Mouse (Mus musculus): ENCODE measurements around the gene Pom121l2.

Pom121l2 gene

DNA sequence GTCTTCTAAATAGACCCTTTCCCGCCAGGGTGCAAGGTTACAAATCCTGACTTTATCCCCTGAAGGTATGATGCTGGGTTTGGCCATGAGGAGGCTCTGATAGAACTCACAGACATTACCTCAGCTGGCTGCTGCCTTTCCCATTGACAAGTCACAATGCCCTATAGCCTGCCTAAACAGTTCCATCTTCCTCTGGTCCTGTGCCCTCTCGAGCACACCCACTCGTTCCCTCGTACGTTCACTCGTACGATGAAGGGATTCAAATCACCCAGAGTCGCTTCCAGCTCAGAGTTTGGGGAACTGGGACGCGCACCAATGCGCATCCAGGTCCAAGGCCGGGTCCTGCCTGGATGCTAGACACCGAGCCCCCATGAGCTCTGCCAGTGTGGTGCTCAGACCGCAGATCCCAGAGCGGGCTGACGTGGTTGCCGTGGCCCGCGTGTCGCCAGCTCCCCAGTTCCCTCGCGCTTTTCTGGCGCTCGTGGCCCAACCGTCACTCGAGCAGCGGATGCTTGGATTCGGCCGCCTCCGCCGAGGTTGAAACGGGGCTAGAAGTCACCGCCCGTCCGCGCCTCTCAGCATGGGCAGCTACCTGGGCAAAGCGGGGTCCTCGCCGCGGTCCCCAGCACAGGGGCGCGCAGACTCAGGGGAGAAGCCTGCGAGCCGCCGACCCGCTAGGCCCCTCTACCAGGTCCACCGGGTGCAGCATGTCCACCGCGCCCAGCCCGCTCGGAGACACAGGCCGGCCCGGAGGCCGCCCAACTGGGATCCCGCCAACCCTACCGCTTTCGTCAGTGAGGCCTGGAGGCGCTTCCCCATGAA is at the start of gene Pom121l2:
TSS of gene Pom121l2 (plus strand) at position 214 of the 822 bp plus-strand sequence.
- DNase-seq (ENCODE audit: low spot score in 2 of 2) = peak; percentile 61 to 73

DNA sequence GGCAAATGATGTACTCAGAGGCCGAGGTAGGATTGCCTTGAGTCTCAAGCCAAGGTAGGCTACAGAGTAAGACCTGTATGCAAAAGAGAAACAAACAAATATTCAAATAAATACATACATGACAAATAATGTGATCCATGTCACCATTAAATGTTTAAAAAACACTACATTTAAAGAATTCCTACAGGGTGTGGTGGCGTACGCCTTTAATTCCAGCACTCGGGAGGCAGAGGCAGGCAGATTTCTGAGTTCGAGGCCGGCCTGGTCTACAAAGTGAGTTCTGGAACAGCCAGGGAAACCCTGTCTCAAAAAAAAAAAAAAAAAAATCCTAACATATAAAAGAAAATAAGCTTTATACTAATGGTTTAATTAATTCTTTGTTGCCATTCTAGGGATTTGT is 49.3 kb upstream of the Pom121l2 start:
- DNase-seq (ENCODE audit: low spot score in 2 of 2) = no peak

DNA sequence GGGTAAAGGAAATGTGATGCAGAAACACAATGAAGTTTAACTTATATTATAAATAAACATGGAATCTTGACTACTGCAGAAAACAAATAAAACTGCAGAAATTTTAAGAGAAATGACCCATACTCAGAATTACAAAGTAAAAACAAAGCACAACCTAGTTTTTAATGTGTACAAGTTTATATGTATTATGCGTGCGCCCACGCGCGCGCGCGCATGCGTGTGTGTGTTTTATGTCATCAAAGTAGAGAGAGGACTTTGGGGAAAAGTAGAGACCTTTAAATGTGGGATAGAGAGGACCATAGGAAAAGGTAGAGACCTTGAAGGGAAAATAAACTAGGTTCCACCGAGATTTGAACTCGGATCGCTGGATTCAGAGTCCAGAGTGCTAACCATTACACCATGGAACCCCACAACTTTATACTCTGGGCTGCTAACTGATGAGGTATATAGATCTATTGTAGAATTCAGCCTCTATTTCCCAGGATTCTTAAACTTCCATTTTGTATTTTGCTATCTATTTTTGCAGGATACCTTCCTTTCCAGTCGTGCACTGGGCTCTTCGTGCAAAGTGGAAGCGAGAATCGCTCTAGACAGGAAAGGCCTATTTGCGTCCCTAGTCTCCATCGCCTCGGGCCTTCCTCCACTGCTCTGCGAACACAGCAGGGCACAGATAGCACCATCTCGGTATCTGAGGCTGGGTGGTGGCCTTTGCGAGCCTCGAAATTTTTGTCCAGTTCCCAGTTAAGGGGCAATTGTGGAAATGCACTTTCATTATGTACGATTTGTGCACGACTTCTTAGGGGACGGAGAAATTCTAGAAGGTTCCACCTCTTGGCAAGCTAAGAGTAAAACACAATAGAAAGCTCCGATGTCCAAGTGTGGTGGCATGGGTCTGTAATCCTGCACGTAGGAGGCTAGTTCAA is 47.1 kb upstream of the Pom121l2 start:
- DNase-seq (ENCODE audit: low spot score in 2 of 2) = no peak

DNA sequence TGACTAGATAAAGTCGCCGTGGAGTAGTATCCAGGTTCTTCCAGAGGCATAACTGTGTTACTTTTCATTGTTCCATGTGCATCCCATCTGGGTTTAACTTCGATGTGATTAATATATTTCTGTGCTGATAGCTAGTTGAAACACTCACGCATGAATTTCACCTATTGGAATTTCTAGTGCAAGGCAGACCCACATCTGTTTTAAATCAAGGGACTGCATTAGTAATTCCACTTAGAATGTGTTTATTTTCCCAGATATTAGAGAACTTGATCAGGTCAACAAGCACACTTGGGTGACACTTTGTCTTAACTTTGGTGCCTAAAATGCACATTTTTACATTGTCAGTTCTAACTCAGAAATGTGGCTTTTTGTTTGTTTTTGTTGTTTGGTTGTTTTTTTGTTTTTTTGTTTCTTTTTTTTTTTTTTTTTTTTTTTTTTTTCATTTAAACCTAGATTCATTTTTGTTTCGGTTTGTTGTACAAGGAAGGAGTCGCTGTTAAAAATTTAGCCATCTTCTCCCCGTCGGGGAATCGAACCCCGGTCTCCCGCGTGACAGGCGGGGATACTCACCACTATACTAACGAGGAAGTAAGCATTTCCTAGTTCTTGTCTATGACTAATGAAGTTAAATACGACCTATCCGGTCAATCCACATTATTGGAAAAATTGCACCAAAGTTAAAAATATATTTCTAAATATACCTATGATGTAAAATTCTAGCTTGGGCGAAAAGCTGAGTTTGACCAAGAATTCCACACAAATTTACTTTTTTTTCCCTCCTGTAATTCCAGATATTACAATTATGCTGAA is 45.8 kb upstream of the Pom121l2 start:
- DNase-seq (ENCODE audit: low spot score in 2 of 2) = peak in 1 of 2 experiments; percentile 44

DNA sequence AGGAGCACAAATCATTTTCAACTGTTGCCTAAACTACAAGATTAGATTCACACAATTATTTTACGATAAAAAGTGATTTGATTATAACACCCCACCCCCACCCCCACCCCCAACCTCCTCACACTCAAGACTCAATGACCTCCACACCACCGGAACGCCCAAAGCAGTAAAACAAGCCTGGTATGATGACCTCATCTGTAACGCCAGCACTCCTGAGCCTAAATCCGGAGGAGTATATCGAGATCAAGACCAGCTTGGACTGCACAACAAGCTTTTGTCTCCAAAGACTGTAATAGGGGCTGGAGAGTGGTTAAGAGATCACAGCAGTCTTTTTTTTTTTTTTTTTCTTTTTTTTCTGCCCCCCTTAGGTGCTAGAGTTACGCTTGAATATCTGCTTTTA is 45.2 kb upstream of the Pom121l2 start:
- no peak for DNase-seq (ENCODE audit: low spot score in 2 of 2)

DNA sequence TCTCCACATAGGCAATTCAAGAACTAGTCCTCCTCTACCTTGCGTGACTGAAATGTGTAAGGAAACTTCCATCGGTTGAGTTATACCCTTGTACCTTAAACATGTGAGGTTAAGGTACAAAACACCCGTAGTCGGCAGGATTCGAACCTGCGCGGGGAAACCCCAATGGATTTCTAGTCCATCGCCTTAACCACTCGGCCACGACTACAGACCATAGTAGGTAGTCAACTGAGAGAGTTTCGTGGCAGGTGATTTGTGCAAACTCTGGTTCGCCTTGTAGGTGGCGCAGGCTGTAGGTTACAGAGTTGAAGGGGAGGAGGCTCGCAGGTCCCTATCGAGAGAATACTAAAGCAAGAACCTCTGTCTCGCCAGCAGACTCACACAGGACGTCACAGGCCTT is 44.0 kb upstream of the Pom121l2 start:
- no peak for DNase-seq (ENCODE audit: low spot score in 2 of 2)

DNA sequence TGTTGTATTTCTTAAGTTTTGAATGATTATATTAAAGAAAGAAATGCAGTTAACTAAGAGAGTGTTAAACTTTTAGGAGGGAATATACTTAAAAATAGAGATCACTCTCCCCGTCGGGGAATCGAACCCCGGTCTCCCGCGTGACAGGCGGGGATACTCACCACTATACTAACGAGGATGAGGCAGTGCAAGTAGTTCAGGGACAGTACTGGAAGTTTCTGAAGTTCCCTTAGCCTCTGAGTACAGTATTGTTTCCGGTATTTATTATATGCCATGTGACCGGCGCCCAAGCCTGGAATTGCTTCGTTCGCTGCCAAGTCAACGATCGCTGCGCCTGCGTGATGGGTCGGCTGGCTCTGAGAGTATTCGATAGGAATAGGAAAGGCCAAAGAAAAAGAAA is 40.8 kb upstream of the Pom121l2 start:
- peak; percentile 80 to 85 for DNase-seq (ENCODE audit: low spot score in 2 of 2)

DNA sequence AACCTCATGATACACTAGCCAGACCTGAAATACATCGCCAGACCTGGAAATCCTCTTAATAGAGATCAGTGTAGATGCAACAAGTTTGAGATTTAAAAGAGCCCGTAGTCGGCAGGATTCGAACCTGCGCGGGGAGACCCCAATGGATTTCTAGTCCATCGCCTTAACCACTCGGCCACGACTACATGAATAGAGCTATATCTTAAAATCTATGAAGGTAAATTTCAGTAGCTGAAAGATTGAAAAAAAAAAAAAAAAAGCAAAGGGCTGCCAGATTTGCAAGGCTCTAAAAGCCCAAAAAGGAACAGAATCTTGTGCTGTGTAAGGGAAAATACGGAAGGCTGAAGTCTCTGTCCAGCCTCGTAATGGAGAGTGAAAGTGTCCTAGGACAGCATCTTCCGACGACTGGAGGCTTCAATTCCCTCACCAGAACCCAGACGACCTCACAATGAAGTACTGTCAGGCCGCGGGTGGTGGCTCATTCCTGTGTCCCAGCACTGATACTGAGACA is 40.1 kb upstream of the Pom121l2 start:
- DNase-seq (ENCODE audit: low spot score in 2 of 2) = peak; percentile 67 to 74

DNA sequence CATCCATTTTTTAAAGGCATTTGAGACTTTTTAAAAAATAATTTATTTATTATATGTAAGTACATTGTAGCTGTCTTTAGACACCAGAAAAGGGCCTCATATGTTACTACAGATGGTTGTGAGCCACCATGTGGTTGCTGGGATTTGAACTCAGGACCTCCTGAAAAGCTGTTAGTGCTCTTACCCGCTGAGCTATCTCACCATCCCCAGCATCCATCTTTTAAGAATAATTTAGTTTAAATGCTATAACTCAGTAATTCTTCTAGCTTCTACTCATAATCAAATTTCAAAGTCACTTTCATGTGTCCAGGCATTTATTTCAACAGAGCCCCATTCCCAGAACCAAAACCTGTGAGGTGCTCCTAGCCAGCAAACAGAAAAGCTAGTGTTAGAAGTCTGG is 37.4 kb upstream of the Pom121l2 start:
- DNase-seq (ENCODE audit: low spot score in 2 of 2) = no peak

DNA sequence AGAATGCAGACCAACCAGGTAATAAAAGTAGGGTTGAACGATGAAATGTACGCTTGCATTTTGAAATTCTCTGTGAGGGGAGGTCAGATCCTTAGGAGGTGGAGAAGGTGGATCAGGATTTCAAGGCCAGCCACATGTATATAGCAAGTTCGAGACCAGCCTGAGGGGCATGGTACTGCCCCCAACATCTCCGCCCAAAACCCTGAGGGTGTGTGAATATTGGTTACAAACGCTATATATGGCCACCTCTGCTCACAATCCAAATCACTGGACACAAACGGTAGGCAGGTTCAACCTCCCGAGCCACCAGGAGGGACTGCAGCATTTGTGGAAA is 36.4 kb upstream of the Pom121l2 start:
- no peak for DNase-seq (ENCODE audit: low spot score in 2 of 2)

DNA sequence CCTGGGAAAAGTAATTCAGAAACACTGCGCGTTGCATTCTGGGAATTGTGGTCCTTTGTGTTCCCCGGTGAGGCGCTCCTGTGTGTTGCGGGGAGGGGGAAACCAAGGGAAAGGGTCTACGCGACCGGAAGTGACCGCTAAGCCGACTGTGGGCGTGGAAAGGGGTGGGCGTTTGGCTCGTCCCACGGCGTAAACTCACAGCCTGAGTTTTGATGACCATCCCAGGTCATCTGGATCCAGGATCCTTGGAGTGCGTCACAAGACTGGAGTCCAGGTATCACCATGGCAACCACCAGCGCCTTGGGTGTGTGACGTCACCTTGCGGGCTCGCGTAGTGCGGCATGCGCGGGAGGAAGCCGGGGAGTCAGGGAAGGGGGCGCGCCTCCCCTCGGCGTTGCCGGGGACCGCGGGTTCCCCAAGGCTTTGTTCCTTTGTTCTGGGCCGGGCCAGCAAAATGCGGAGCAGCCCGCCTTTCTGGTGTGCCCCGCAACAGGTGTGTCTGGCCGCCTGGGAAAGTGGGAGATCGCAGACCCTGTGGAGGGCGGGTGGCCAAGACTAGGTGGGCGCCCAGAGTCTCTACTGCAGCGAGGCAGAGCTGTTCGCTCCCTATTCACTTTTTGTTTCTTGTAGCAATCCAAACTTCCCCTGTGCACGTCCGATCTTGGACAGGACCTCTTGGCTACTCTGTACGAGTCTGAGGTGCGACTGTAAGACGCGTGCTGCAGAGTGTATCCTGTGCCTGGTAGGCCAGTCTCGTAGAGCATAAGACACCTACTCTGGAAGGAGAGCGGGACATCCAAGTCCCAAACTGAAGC is 35.9 kb upstream of the Pom121l2 start, which contains the start of gene Zfp184:
TSS of gene Zfp184 (plus strand) at position 169 of the 815 bp plus-strand sequence.
- DNase-seq (ENCODE audit: low spot score in 2 of 2) = peak; percentile 80 to 85

DNA sequence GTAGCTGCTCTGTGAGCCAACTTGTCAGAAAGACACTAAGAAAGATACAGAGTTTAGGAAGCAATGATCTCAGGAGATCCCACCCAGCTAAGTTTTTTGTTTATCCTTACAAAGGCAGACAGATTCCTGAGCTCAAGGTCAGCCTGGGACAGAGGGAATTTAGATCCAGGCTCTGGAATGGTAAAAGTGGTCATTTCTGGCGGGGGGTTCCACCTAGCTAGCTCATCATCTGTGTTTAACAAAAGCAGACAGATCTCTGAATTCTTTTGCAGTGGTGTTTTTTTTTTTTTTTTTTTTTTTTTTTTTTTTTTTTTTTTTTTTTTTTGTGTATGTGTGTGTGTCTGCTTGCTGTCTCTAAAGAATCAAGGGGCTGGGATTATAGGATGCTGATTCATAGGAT is 11.7 kb upstream of the Pom121l2 start:
- DNase-seq (ENCODE audit: low spot score in 2 of 2) = no peak

DNA sequence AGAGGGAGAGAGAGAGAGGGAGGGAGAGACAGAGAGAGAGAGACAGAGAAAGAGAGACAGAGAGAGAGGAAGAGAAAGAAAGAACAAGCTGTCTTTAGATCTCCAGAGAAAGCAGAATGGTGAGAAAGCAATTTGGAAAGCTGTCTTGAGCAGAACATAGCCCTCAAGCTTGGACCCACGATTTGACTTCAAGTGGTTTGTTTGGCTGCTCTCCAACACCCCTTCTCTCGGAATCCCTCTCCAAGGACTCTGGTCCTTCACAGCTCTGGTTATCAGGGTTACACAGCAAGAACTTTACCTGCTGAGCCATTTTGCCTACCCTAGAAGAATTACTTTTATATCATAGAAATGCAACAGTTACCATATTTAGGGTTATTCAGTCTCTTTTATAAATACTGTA is 11.2 kb upstream of the Pom121l2 start:
- no peak for DNase-seq (ENCODE audit: low spot score in 2 of 2)

DNA sequence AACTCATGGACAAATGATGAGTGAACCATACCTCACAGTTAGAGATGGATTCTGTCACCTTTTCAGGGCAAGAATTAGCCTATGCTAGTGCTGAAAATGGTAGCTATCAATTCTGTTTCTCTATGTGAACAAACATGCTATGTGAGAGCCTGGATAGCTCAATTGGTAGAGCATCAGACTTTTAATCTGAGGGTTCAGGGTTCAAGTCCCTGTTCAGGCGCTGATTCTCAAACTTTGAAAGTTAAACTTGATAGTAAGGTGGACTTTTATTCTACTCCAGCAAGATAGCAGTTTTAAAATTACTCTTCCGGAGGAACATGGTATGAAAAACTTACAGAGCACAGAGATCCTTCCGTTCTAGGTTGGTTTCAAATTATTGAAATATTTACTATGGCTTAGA is 9.4 kb upstream of the Pom121l2 start:
- DNase-seq (ENCODE audit: low spot score in 2 of 2) = no peak

DNA sequence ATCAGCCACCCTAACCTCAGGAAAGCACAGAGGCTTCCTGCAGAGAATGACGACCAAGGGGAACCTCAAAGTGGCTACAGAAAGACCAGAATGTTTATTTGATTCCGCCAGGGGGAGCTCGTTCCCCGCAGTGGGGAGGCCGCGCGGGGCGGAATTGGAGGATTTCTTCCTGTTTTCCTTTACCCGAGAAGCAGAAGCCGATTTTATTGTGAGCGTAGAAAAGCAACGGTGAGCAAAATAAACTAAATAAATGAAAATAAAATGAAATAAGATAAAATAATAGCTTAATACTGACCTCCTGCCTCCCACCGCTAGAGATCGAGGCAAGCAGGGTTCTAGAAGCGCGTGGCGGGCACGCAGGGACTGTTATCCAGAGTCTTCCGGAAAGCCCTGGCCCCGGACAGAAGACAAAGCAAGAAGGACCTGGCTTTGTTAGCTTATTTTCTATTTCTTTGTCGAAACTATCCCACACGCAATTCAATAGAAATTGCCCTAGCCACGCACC is 6.7 kb upstream of the Pom121l2 start:
- DNase-seq (ENCODE audit: low spot score in 2 of 2) = peak; percentile 82 to 88

DNA sequence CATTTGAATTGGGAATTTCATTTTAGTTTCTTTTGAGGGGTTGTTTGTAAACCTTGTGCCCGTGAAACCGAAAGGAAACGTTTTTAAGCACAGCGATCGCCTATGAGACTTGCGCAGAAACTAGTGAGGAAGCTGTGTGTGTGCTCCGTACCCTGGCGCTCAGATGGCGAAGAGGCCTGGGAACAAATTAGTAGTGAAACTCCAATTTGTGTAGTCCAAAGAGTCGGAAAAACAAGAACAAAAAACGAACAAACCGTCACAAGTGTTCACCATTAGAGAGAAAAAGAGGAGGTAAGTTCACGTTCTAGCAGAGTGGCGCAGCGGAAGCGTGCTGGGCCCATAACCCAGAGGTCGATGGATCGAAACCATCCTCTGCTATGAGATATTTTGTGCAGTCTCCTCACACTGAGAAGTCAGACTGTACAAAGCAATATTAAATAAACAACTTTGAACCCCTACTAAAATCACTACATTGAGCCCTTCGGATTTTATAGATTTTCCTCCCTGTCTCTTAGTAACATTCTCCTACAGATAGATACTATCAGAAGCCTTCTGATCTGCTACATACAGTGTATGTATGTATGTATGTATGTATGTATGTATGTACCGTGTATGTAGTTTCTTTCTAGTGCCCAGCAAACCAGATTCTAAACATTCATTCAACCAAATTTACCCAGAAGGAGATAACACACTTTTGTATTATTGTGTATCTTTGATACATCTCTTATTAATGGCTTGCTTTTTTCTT is 6.1 kb upstream of the Pom121l2 start:
- peak in 1 of 2 experiments; percentile 44 for DNase-seq (ENCODE audit: low spot score in 2 of 2)

DNA sequence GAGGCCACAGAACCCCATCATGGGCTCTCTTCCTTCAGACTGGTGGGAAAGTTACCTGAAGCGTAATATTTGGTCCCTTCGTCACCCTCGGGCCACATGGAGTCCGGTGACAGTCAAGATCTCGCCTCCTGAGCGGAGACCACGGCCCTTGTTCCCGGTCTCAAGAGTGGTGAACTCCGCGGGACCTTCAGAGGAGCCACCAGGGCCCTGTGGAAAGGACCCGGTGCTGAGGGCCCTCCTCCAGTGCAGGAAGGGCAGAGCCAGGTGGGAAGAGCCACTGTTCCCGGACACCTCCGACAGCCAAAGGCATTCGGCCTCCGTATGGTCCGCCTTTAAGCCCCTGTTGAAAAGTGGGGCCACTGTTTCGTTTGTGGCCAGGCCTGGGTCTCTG is 804 bp downstream of the Pom121l2 start:
- no peak for DNase-seq (ENCODE audit: low spot score in 2 of 2)

DNA sequence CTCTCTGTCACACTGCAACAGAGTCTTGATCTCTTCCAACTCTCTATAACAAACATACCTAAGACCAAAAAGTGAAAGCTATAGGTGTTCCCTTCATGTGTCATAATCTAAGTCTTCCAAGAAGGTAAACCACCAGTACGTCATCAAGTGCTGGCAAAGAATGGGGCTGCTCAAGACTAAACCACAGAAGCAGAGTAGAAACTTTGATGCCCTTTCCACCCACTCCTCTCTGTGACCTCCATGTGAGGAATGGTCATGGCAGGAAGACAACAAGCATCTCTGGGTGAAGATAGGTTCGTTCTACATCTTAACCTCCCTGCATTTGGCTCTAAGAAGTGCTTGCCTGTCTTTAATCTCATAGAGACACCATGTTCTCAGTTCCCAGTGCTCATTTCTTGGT is 3.5 kb downstream of the Pom121l2 start:
- DNase-seq (ENCODE audit: low spot score in 2 of 2) = no peak

DNA sequence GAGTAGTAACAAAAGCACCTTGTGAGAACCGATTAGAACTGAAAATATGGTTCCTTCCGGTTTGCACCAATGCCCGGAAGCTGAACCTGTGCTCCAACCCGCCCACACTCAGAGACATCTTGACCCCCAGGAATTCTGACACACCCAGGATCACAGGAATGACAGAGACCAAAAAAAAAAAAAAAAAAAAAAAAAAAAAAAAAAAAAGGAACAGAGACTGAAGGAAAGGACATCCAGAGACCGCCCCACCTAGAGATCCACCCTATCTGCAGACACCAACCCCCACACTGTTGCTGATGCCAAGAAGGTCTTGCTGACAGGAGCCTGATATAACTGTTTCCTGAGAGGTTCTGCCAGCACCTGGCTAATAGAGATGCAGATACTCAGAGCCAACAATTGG is 11.6 kb downstream of the Pom121l2 start:
- DNase-seq (ENCODE audit: low spot score in 2 of 2) = no peak

All from urinary bladder, postnatal 4 days (tissue).